Mouse (Mus musculus) intestine, embryonic 14.5 days (tissue): ENCODE measurements at regions not wholly inside any gene's neighbourhood (a gene's known extent, or its start where the extent isn't known, plus 50 kb on each side); places are given as distances from the start of the nearest gene placed in this dataset.

Experiments used
- ATAC-seq: fragments of 200-750 bp; cut with Nextera tagmentation; replicated peaks from 2 replicates; pipeline ENCODE4 v1.8.0; 2017; ENCODE audit warnings: low read depth, moderate number of reproducible peaks, moderate TSS enrichment, moderate library complexity; ENCODE audit not compliant: low FRiP score, low TSS enrichment
- DNase-seq: peaks from one replicate; pipeline ENCODE4 v3.0.0-alpha.2; 2018; ENCODE audit warnings: low spot score
- H3K27ac ChIP-seq: fragments of 300-500 bp; sonication (generic); 2 replicates; pipeline ENCODE4 v1.5.1; 2014; ENCODE audit warnings: low read depth, mild to moderate bottlenecking, control low read depth
- H3K27me3 ChIP-seq: fragments of 300-500 bp; sonication (generic); replicated peaks from 2 replicates; pipeline ENCODE4 v1.6.1; 2014; ENCODE audit warnings: low read length, control low read depth; ENCODE audit not compliant: control insufficient read depth, insufficient read depth
- H3K36me3 ChIP-seq: fragments of 300-500 bp; sonication (generic); 2 replicates; pipeline ENCODE4 v1.6.1; 2014; ENCODE audit warnings: low read length, control low read depth; ENCODE audit not compliant: control insufficient read depth, insufficient read depth
- H3K4me1 ChIP-seq: fragments of 300-500 bp; sonication (generic); replicated peaks from 2 replicates; pipeline ENCODE4 v1.6.1; 2014; ENCODE audit warnings: low read length, control low read depth, mixed read lengths; ENCODE audit not compliant: control insufficient read depth, insufficient read depth
- H3K4me2 ChIP-seq: fragments of 300-500 bp; sonication (generic); 2 replicates; pipeline ENCODE4 v1.6.1; 2014; ENCODE audit warnings: low read length
- H3K4me3 ChIP-seq: fragments of 300-500 bp; sonication (generic); 2 replicates; pipeline ENCODE4 v1.5.1; 2014; ENCODE audit warnings: low read depth, low read length, control low read depth, mixed read lengths
- H3K9ac ChIP-seq: fragments of 300-500 bp; sonication (generic); 2 replicates; pipeline ENCODE4 v1.6.1; 2014; ENCODE audit warnings: mild to moderate bottlenecking, low read length
- H3K9me3 ChIP-seq: fragments of 300-500 bp; sonication (generic); 2 replicates; pipeline ENCODE4 v1.6.1; 2016; ENCODE audit warnings: low read length, control low read depth; ENCODE audit not compliant: control insufficient read depth
- WGBS: fragments of 180-500 bp; shearing (Covaris S2); extraction: QIAGEN DNeasy Blood & Tissue Kit; methylation state at CpG from one replicate; pipeline ENCODE4 v1.1.7; 2014; 5-methylcytosine and 5-hydroxymethylcytosine counted together

DNA sequence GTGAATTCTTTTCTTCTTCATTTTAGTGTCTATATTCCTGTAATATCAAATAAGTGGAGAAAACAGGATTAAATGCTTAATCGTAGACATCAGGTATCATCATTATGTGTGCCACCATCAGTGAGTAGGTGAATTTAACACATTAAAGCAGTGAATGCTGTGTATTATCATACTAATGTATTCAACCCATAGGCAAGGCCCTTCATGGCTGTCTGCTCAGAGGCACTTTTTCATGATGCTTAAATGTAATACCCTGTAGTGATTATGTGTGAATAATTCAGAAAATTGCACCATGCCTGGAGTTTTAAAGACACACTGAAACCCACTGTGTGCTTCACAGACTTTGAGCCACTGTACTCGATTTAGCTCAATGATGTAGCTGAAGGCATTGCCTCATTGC is 583.2 kb upstream of the Robo1 start:
- 81% methylated on average over 2 of the region's 2 CpGs for WGBS
- no peak overlapping the region for H3K9ac ChIP-seq
- no peak for ATAC-seq

DNA sequence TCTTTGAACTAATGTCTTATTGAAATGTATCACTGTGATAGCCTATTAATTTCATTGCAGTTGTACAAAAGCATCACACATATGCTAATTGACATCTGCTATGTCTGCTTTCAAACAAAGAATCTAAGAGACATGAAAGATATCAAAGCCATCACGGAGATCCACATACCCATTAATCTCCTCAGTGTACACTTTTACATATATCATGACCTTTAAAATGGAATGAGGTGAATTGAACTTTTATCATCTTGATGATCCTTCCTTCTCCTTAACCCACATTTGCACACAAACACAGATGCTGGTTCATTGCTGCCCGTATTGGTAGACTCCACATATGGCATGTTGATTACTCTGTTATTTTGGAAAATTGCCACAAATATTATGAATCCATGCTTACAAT is 570.2 kb upstream of the Robo1 start:
- Histone ChIP-seq H3K27ac (no peak overlapping the region), H3K4me2 (no peak overlapping the region), H3K4me3 (no peak overlapping the region), H3K27me3 (no peaks in the 10 kb centered on the region), H3K9me3 (no peaks in the 10 kb centered on the region), H3K4me1 (no peaks in the 10 kb centered on the region), H3K9ac (no peak overlapping the region), H3K36me3 (no peaks in the 10 kb centered on the region)
- 89% methylated on average over 2 of the region's 2 CpGs for WGBS
- ATAC-seq (no peak), DNase-seq (no peak)

More for the DNA sequence above, 583.2 kb upstream of the Robo1 start:
- H3K36me3 ChIP-seq: no peaks in the 10 kb centered on the region
- no peak overlapping the region for H3K4me2 ChIP-seq
- H3K4me1 ChIP-seq: no peaks in the 10 kb centered on the region
- DNase-seq: no peak
- H3K4me3 ChIP-seq: no peak overlapping the region
- no peaks in the 10 kb centered on the region for H3K9me3 ChIP-seq
- no peak overlapping the region for H3K27ac ChIP-seq
- H3K27me3 ChIP-seq: no peaks in the 10 kb centered on the region

DNA sequence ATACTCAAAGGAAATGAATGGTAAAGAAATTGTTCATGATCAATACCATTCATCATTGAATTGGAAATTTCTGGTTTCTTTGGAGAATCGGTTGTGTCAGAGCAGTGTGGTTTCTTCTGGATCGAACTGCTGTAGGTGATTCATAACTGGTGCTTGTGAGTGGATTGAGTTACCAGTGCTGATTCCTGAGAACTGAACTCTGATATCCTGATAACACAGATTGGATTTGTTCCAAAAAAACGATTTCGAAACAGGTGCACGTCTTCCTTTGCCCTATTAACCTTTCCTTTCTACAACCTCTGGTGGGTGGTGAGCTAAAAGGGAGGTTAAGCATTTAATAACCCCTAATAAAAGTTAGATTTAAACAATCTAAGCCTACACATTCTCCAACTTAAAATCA is 569.0 kb upstream of the Robo1 start:
- no peaks in the 10 kb centered on the region for H3K27me3 ChIP-seq
- H3K27ac ChIP-seq: no peak overlapping the region
- H3K4me1 ChIP-seq: no peaks in the 10 kb centered on the region
- H3K9ac ChIP-seq: no peak overlapping the region
- H3K9me3 ChIP-seq: no peaks in the 10 kb centered on the region
- no peak for ATAC-seq
- no peak overlapping the region for H3K4me2 ChIP-seq
- DNase-seq: no peak
- no peak overlapping the region for H3K4me3 ChIP-seq
- no peaks in the 10 kb centered on the region for H3K36me3 ChIP-seq
- 87% methylated on average over 5 of the region's 5 CpGs for WGBS

DNA sequence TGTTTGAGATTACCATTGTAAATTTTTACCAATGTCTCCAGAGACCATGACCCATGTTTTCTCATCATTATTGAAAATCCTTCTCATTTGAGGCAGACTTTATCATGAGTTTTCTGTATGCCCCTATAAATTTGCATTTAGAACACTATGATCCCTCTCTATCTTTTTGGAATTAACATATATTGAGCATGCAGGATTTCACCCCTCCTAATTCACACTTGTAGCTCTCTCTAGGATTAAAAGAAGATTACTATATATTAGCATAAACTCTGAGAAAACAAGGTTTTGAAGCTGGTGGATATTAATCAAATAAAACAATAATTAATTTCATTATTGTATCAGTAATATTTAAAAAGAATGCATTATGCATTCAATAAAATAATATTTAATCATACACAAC is 527.2 kb upstream of the Robo1 start:
- DNase-seq: no peak
- no peak for ATAC-seq
- Histone ChIP-seq H3K4me2 (no peak overlapping the region), H3K27me3 (no peaks in the 10 kb centered on the region), H3K9me3 (no peaks in the 10 kb centered on the region), H3K27ac (no peak overlapping the region), H3K4me3 (no peak overlapping the region), H3K4me1 (no peaks in the 10 kb centered on the region), H3K9ac (no peak overlapping the region), H3K36me3 (no peaks in the 10 kb centered on the region)

DNA sequence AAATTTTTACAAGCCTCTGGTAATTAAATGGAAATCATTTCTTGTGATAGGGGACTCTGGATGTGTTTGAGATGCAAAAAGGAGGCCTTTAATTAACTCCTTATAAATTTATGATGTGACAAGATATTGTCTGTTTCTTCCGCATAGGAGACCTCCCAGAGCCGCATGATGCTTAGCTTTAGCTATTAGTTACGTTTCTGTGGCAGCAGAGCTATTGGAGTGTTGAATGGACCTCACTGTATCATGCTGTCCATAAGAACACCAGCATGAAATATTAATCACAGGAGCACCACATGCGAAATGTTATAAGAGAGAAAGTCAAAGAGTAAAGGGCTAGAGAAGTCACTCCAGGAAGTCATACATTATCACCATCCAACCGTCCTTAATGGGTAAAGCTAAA is 495.3 kb upstream of the Robo1 start:
- H3K9ac ChIP-seq: no peak overlapping the region
- H3K4me2 ChIP-seq: no peak overlapping the region
- H3K4me3 ChIP-seq: no peak overlapping the region
- H3K27me3 ChIP-seq: no peaks in the 10 kb centered on the region
- no peaks in the 10 kb centered on the region for H3K36me3 ChIP-seq
- DNase-seq: no peak
- H3K9me3 ChIP-seq: no peaks in the 10 kb centered on the region
- H3K4me1 ChIP-seq: no peaks in the 10 kb centered on the region
- WGBS: 77% methylated on average over 5 of the region's 5 CpGs
- ATAC-seq: no peak
- no peak overlapping the region for H3K27ac ChIP-seq

DNA sequence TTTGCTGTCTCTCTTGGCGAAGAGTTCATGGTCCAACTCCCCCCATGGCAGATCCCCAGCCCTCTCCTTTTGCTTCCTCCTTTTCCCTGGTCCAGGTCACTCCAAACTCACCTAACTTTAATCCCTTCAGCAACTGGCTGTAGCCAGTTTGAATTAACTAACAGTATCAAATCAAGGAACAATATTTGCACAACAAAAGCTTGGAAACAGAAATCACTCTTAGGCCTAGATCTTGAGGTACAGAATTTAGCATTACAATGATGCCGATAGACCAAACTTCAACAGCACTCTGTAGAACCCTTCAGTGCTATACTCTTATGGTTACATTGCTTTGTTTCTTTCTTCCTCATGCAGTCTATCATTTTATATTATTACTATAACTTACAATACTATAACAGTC is 472.8 kb upstream of the Robo1 start:
- Histone ChIP-seq H3K4me2 (no peak overlapping the region), H3K4me1 (no peaks in the 10 kb centered on the region), H3K9ac (no peak overlapping the region), H3K36me3 (no peaks in the 10 kb centered on the region), H3K27ac (no peak overlapping the region), H3K27me3 (no peaks in the 10 kb centered on the region), H3K4me3 (no peak overlapping the region), H3K9me3 (no peaks in the 10 kb centered on the region)
- no peak for ATAC-seq
- no peak for DNase-seq
- 88% methylated on average over 2 of the region's 2 CpGs for WGBS

DNA sequence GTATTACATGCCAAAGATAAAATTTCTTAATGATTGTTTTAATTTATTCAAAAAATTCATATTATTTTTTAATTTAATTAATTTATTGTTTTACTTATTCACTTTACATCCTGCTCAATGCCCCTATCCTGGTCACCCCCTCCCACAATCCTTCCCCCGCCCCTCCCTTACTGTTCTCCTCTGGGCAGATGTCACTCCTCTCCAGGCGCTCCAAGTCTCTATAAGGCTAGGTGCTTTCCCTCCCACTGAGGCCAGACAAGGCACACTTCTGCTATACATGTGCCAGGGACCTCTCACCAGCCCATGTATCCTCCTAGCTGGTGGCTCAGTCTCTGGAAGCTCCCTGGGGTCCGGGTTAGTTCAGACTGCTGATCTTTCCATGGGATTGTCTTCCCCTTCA is 458.0 kb upstream of the Robo1 start:
- DNase-seq: no peak
- Histone ChIP-seq H3K36me3 (no peaks in the 10 kb centered on the region), H3K27ac (no peak overlapping the region), H3K4me1 (no peaks in the 10 kb centered on the region), H3K9ac (no peak overlapping the region), H3K27me3 (no peaks in the 10 kb centered on the region), H3K9me3 (no peaks in the 10 kb centered on the region), H3K4me3 (no peak overlapping the region), H3K4me2 (no peak overlapping the region)
- no peak for ATAC-seq
- 84% methylated on average over 3 of the region's 3 CpGs for WGBS

DNA sequence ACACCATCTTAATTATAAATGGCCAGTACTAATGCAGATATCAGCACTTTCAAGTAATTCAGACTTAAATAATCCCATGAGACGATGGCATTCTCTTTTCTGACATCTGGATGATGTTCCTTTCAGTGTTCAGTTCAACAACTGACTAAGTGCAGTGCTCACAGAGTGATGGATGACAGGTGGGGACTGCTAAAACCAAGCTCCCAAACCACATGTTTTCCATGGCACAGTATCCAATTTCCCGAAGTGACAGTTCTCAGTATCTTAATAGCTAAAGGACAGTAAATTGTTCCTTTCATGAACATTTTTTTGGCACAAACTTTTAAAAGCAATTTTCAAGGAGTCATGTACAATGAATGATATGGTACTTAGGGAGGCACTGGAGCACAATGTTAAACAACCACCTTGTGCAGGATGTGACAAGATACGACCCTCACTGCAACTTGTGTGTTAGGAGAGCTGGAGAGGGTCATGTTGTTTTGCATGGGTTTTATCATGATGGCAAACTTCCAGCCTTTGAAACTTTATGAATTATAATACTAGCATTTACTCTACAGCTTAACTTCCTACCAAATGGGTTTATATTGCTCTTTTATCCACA is 456.4 kb upstream of the Robo1 start:
- no peak for ATAC-seq

DNA sequence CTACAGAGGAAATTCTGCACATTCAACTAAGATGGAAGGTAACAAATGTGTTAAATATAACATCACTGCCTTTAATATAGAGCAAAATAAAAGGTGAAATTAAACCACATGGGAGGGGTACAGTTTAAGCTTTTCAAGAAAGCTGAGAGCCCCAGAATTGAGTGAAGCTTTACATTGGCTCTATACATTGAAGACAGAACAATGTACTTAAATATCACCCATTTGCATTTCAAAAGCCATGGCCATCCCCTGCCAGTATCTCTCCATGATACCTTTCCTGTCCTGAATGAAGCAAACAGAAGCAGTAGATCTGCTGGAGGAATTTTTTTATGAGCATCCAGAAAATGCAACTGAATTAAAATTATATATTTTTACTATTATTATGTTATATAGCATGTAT is 450.2 kb upstream of the Robo1 start:
- no peak overlapping the region for H3K27ac ChIP-seq
- no peak for ATAC-seq

More for the DNA sequence above, 456.4 kb upstream of the Robo1 start:
- Histone ChIP-seq H3K27ac (no peak overlapping the region), H3K9ac (no peak overlapping the region), H3K27me3 (no peaks in the 10 kb centered on the region), H3K9me3 (no peaks in the 10 kb centered on the region), H3K4me1 (no peaks in the 10 kb centered on the region), H3K4me3 (no peak overlapping the region), H3K4me2 (no peak overlapping the region), H3K36me3 (no peaks in the 10 kb centered on the region)
- DNase-seq: no peak
- 44% methylated on average over 3 of the region's 3 CpGs for WGBS

More for the DNA sequence above, 450.2 kb upstream of the Robo1 start:
- Histone ChIP-seq H3K9me3 (no peaks in the 10 kb centered on the region), H3K4me1 (no peaks in the 10 kb centered on the region), H3K36me3 (no peaks in the 10 kb centered on the region), H3K9ac (no peak overlapping the region), H3K4me3 (no peak overlapping the region), H3K4me2 (no peak overlapping the region), H3K27me3 (no peaks in the 10 kb centered on the region)
- DNase-seq: no peak
